In genomic region chr10:82811855-82812431, GRCm38 (mm10) we compare ENCODE assay signal across 7 mouse cellular contexts. TPM values are rescaled to one million over a fixed set of nuclear protein-coding genes. Genes with fewer than 3 reads are reported as not detected.
DNase-seq lines count a peak whose midpoint lies in the region; ATAC-seq lines count a peak whose summit lies in the region.

No protein-coding gene starts in this region.

- 5% methylated on average over 48 of the region's 52 CpGs for WGBS in embryonic facial prominence, embryonic 10.5 days
- WGBS in limb, embryonic 15.5 days: 6% methylated on average over 38 of the region's 52 CpGs
- WGBS in midbrain, embryonic 16.5 days: 7% methylated on average over 43 of the region's 52 CpGs

- H3K27me3 ChIP-seq in embryonic facial prominence, embryonic 10.5 days (replicated peaks; ENCODE audit: low read depth, poor library complexity, severe bottlenecking): peaks cover 4% of the 10 kb centered on the region; the same call in 1 of the 2 replicates
- H3K27me3 ChIP-seq in limb, embryonic 15.5 days: no peaks in the 10 kb centered on the region
- H3K27me3 ChIP-seq in midbrain, embryonic 16.5 days (ENCODE audit: control insufficient read depth, insufficient read depth, low read depth, low read length): no peaks in the 10 kb centered on the region

- H3K4me2 ChIP-seq in limb, embryonic 15.5 days: peak overlapping the region; percentile 86
- peak overlapping the region; percentile 77 for H3K4me2 ChIP-seq in midbrain, embryonic 16.5 days (ENCODE audit: low read length)

- ATAC-seq in limb, embryonic 15.5 days (ENCODE audit: insufficient number of reproducible peaks, low FRiP score, low TSS enrichment, low read depth): peak; percentile 73
- peak; percentile 81 for ATAC-seq in midbrain, embryonic 16.5 days

- DNase-seq in adrenal gland, postnatal 36 days: peak; percentile 82 to 90
- peak; percentile 90 for DNase-seq in embryonic facial prominence, embryonic 10.5 days (ENCODE audit: low spot score)
- DNase-seq in heart, adult 18-20 months: peak; percentile 62 to 83
- peak; percentile 31 for DNase-seq in kidney, adult 11 months
- DNase-seq in spleen, adult 18-20 months: peak; percentile 66 to 82

- H3K9me3 ChIP-seq in embryonic facial prominence, embryonic 10.5 days: no peaks in the 10 kb centered on the region
- no peaks in the 10 kb centered on the region for H3K9me3 ChIP-seq in limb, embryonic 15.5 days
- H3K9me3 ChIP-seq in midbrain, embryonic 16.5 days (replicated peaks; ENCODE audit: control insufficient read depth, low read length, poor library complexity, severe bottlenecking): no peaks in the 10 kb centered on the region

- peak overlapping the region; percentile 60 for H3K4me3 ChIP-seq in embryonic facial prominence, embryonic 10.5 days
- H3K4me3 ChIP-seq in limb, embryonic 15.5 days: peak overlapping the region; percentile 50
- H3K4me3 ChIP-seq in midbrain, embryonic 16.5 days (ENCODE audit: low read depth, low read length): peak overlapping the region; percentile 54

- H3K4me1 ChIP-seq in embryonic facial prominence, embryonic 10.5 days: peaks cover 48% of the 10 kb centered on the region
- peaks cover 14% of the 10 kb centered on the region for H3K4me1 ChIP-seq in limb, embryonic 15.5 days
- no peaks in the 10 kb centered on the region for H3K4me1 ChIP-seq in midbrain, embryonic 16.5 days (ENCODE audit: control insufficient read depth, insufficient read depth, low read length)

- no peaks in the 10 kb centered on the region for H3K36me3 ChIP-seq in embryonic facial prominence, embryonic 10.5 days (replicated peaks)
- H3K36me3 ChIP-seq in limb, embryonic 15.5 days: no peaks in the 10 kb centered on the region
- no peaks in the 10 kb centered on the region for H3K36me3 ChIP-seq in midbrain, embryonic 16.5 days (ENCODE audit: control insufficient read depth, insufficient read depth, low read length)

- H3K9ac ChIP-seq in limb, embryonic 15.5 days: peak overlapping the region; percentile 39
- H3K9ac ChIP-seq in midbrain, embryonic 16.5 days (ENCODE audit: low read depth, low read length): peak overlapping the region; percentile 59; the same call in 1 of the 2 replicates

- peak overlapping the region; percentile 83 for H3K27ac ChIP-seq in embryonic facial prominence, embryonic 10.5 days (replicated peaks)
- H3K27ac ChIP-seq in limb, embryonic 15.5 days: no peak overlapping the region
- H3K27ac ChIP-seq in midbrain, embryonic 16.5 days (ENCODE audit: low read length): no peak overlapping the region

RNA-seq across cellular contexts. Expression of gene Txnrd1, which starts 21.8 kb away (rescaled TPM):
- 100 to 1,000 TPM; 103 to 122 TPM for total RNA-seq in adrenal gland, postnatal 36 days (2021)
- polyA plus RNA-seq in embryonic facial prominence, embryonic 10.5 days (2016; fragmentation: Nextera tagmentation; extraction: Ambion mirVana): 169 and 177 TPM in 2 replicates
- 10 to 100 TPM; 52.4 to 56.4 TPM for total RNA-seq in heart, adult 18-20 months (2021)
- polyA plus RNA-seq in limb, embryonic 15.5 days (2015; fragmentation: Nextera tagmentation; extraction: Ambion mirVana): 61.1 and 68.8 TPM in 2 replicates
- 101 and 115 TPM in 2 replicates for polyA plus RNA-seq in midbrain, embryonic 16.5 days (2015; fragmentation: Nextera tagmentation; extraction: Ambion mirVana)

RNA-seq across cellular contexts. Expression of gene Nfyb, which starts 48.0 kb away (rescaled TPM):
- total RNA-seq in adrenal gland, postnatal 36 days (2021): 10 to 100 TPM; 19.4 to 19.6 TPM
- 54.6 and 56.3 TPM in 2 replicates for polyA plus RNA-seq in embryonic facial prominence, embryonic 10.5 days (2016; fragmentation: Nextera tagmentation; extraction: Ambion mirVana)
- 10 to 100 TPM; 13.0 to 14.5 TPM for total RNA-seq in heart, adult 18-20 months (2021)
- 39.5 and 43.5 TPM in 2 replicates for polyA plus RNA-seq in limb, embryonic 15.5 days (2015; fragmentation: Nextera tagmentation; extraction: Ambion mirVana)
- 44.5 and 55.2 TPM in 2 replicates for polyA plus RNA-seq in midbrain, embryonic 16.5 days (2015; fragmentation: Nextera tagmentation; extraction: Ambion mirVana)

RNA-seq across cellular contexts. Expression of gene Eid3, which starts 54.5 kb away (rescaled TPM):
- 1 to 10 TPM; 1.9 to 2.5 TPM for total RNA-seq in adrenal gland, postnatal 36 days (2021)
- 0.52 and 0.57 TPM in 2 replicates for polyA plus RNA-seq in embryonic facial prominence, embryonic 10.5 days (2016; fragmentation: Nextera tagmentation; extraction: Ambion mirVana)
- total RNA-seq in heart, adult 18-20 months (2021): under 1 TPM; 0.20 to 0.28 TPM
- polyA plus RNA-seq in limb, embryonic 15.5 days (2015; fragmentation: Nextera tagmentation; extraction: Ambion mirVana): 0.12 TPM in 1 of 2 replicates, not detected in the other
- 0.36 and 0.42 TPM in 2 replicates for polyA plus RNA-seq in midbrain, embryonic 16.5 days (2015; fragmentation: Nextera tagmentation; extraction: Ambion mirVana)

Comparison
In these comparisons a context has a peak if more than half of its experiments do, and no peak if none do; other contexts are left out.
1. DNase-seq: peak in every context shown above with its lines; median percentile 90 in embryonic facial prominence, embryonic 10.5 days; 86 in adrenal gland, postnatal 36 days; 74 in spleen, adult 18-20 months; 72 in heart, adult 18-20 months; 31 in kidney, adult 11 months.